Mouse (Mus musculus) thymus, adult 18-20 months (tissue): Measurements from ENCODE around the gene Ccdc71.

ENCODE experiments used
- DNase-seq, 2 experiments: peaks; one replicate each; pipeline ENCODE4 v3.0.0; 2022; ENCODE audit warnings: mixed read lengths in 2 of 2

Ccdc71 gene

GRCm38 (mm10) chr9:108459939-108460318 lies 398 bp upstream of the Ccdc71 start:
- DNase-seq = no peak

- no peak for DNase-seq
Measured at GRCm38 (mm10) chr9:108461181-108461631, 879 bp downstream of the Ccdc71 start, which contains the start of gene Klhdc8b. Klhdc8b (minus strand) TSS chr9:108461581.

- no peak for DNase-seq
Measured at GRCm38 (mm10) chr9:108461675-108462074, 1.3 kb downstream of the Ccdc71 start.

GRCm38 (mm10) chr9:108462192-108462591 lies 1.9 kb downstream of the Ccdc71 start:
- no peak for DNase-seq

- DNase-seq = no peak
Measured at GRCm38 (mm10) chr9:108463713-108464112, 3.4 kb downstream of the Ccdc71 start.

GRCm38 (mm10) chr9:108466219-108466618 lies 5.9 kb downstream of the Ccdc71 start:
- no peak for DNase-seq

GRCm38 (mm10) chr9:108469430-108469829 lies 9.1 kb downstream of the Ccdc71 start:
- DNase-seq = no peak

GRCm38 (mm10) chr9:108469845-108470244 lies 9.5 kb downstream of the Ccdc71 start:
- no peak for DNase-seq

GRCm38 (mm10) chr9:108474528-108474927 lies 14.2 kb downstream of the Ccdc71 start:
- DNase-seq = no peak

GRCm38 (mm10) chr9:108478638-108479156 lies 18.4 kb downstream of the Ccdc71 start:
- DNase-seq = no peak

GRCm38 (mm10) chr9:108479241-108479640 lies 18.9 kb downstream of the Ccdc71 start:
- DNase-seq = no peak

GRCm38 (mm10) chr9:108479721-108480351 lies 19.5 kb downstream of the Ccdc71 start, which contains the start of gene Lamb2:
Lamb2 (plus strand) TSS chr9:108479736.
- DNase-seq = no peak

- DNase-seq = no peak
Measured at GRCm38 (mm10) chr9:108480813-108481519, 20.6 kb downstream of the Ccdc71 start.

GRCm38 (mm10) chr9:108481520-108482210 lies 21.3 kb downstream of the Ccdc71 start:
- DNase-seq = no peak

- DNase-seq = no peak
Measured at GRCm38 (mm10) chr9:108483051-108483790, 22.9 kb downstream of the Ccdc71 start.

- DNase-seq = no peak
Measured at GRCm38 (mm10) chr9:108484021-108484420, 23.7 kb downstream of the Ccdc71 start.

- DNase-seq = no peak
Measured at GRCm38 (mm10) chr9:108485301-108485875, 25.1 kb downstream of the Ccdc71 start.

- no peak for DNase-seq
Measured at GRCm38 (mm10) chr9:108486973-108487530, 26.7 kb downstream of the Ccdc71 start.

- no peak for DNase-seq
Measured at GRCm38 (mm10) chr9:108488403-108488802, 28.1 kb downstream of the Ccdc71 start.

GRCm38 (mm10) chr9:108489215-108489614 lies 28.9 kb downstream of the Ccdc71 start:
- no peak for DNase-seq

GRCm38 (mm10) chr9:108489702-108490558 lies 29.6 kb downstream of the Ccdc71 start:
- DNase-seq = peak in 1 of 2 experiments; percentile 48
